Mouse (Mus musculus): ENCODE data around the gene Upf1.

- TF ChIP-seq POLR2A (IDR thresholded peaks at IDR 0.05; ENCODE audit: control insufficient read depth, low read depth, low read length): no peak
- no peak for TF ChIP-seq CTCF (IDR thresholded peaks at IDR 0.05; ENCODE audit: control insufficient read depth, insufficient read depth, insufficient replicate concordance, low read depth, low read length)
Measured at GRCm38 (mm10) chr8:70370476-70370875, 17.4 kb upstream of the Upf1 start.

Data from testis, adult 2 months (tissue).